Mouse (Mus musculus): Measurements from ENCODE around the gene Emp2. TPM values are rescaled to one million over a fixed set of nuclear protein-coding genes. Genes with fewer than 3 reads are reported as not detected.
A peak's percentile ranks its signal among the peaks of the same experiment; 100 is the strongest.
"Not testable (repeated sequence)": the region's sequence is repeated elsewhere in the genome, so short reads cannot be mapped to it uniquely, and the experiment has no call there.

Emp2 gene
- polyA plus RNA-seq, 1 experiment from 2014 or later = 3.6 TPM

- ATAC-seq (ENCODE audit: low FRiP score) (no peak), DNase-seq (ENCODE audit: low spot score) (no peak)
- no peaks in the 10 kb centered on the region for H3K9me3 ChIP-seq (ENCODE audit: control insufficient read depth, low read length)
- H3K36me3 ChIP-seq (ENCODE audit: control insufficient read depth, insufficient read depth, low read length) = no peaks in the 10 kb centered on the region
- no peak overlapping the region for H3K4me3 ChIP-seq (ENCODE audit: low read depth, low read length)
- 83% methylated on average over 9 of the region's 9 CpGs for WGBS
- H3K9ac ChIP-seq (ENCODE audit: low read depth, low read length) = no peak overlapping the region
- no peaks in the 10 kb centered on the region for H3K27me3 ChIP-seq (ENCODE audit: control insufficient read depth, insufficient read depth, low read length)
- H3K4me1 ChIP-seq (replicated peaks; ENCODE audit: control insufficient read depth, insufficient read depth, low read length) = no peaks in the 10 kb centered on the region
- no peak overlapping the region for H3K4me2 ChIP-seq (replicated peaks; ENCODE audit: low read depth, low read length)
- H3K27ac ChIP-seq (ENCODE audit: low read depth, low read length) = no peak overlapping the region
Observed at GRCm38 (mm10) chr16:10286513-10287268, 27.1 kb downstream of the Emp2 start.

GRCm38 (mm10) chr16:10281890-10282289 is 31.9 kb downstream of the Emp2 start:
- H3K27me3 ChIP-seq (ENCODE audit: control insufficient read depth, insufficient read depth, low read length) = no peaks in the 10 kb centered on the region
- DNase-seq (ENCODE audit: low spot score) (no peak), ATAC-seq (ENCODE audit: low FRiP score) (no peak)
- no peak overlapping the region for H3K27ac ChIP-seq (ENCODE audit: low read depth, low read length)
- H3K4me3 ChIP-seq (ENCODE audit: low read depth, low read length) = no peak overlapping the region
- H3K4me2 ChIP-seq (replicated peaks; ENCODE audit: low read depth, low read length) = no peak overlapping the region
- 78% methylated on average over 3 of the region's 3 CpGs for whole genome bisulfite sequencing
- H3K4me1 ChIP-seq (replicated peaks; ENCODE audit: control insufficient read depth, insufficient read depth, low read length) = no peaks in the 10 kb centered on the region
- H3K9ac ChIP-seq (ENCODE audit: low read depth, low read length) = no peak overlapping the region
- H3K36me3 ChIP-seq (ENCODE audit: control insufficient read depth, insufficient read depth, low read length) = no peaks in the 10 kb centered on the region
- no peaks in the 10 kb centered on the region for H3K9me3 ChIP-seq (ENCODE audit: control insufficient read depth, low read length)

- H3K4me1 ChIP-seq (replicated peaks; ENCODE audit: control insufficient read depth, insufficient read depth, low read length) = no peaks in the 10 kb centered on the region
- no peak overlapping the region for H3K27ac ChIP-seq (ENCODE audit: low read depth, low read length)
- no peaks in the 10 kb centered on the region for H3K36me3 ChIP-seq (ENCODE audit: control insufficient read depth, insufficient read depth, low read length)
- no peak overlapping the region for H3K4me3 ChIP-seq (ENCODE audit: low read depth, low read length)
- 56% methylated on average over 12 of the region's 12 CpGs for WGBS
- no peaks in the 10 kb centered on the region for H3K27me3 ChIP-seq (ENCODE audit: control insufficient read depth, insufficient read depth, low read length)
- DNase-seq (ENCODE audit: low spot score) = peak; percentile 87
- no peak overlapping the region for H3K4me2 ChIP-seq (replicated peaks; ENCODE audit: low read depth, low read length)
- H3K9me3 ChIP-seq (ENCODE audit: control insufficient read depth, low read length) = no peaks in the 10 kb centered on the region
- 0 out of 2 replicates have a peak, but pooled peaks have one; percentile 14 for ATAC-seq (ENCODE audit: low FRiP score)
- no peak overlapping the region for H3K9ac ChIP-seq (ENCODE audit: low read depth, low read length)
Observed at GRCm38 (mm10) chr16:10280286-10280951, 33.3 kb downstream of the Emp2 start.

- DNase-seq (ENCODE audit: low spot score); H3K9me3 ChIP-seq (ENCODE audit: control insufficient read depth, low read length); ATAC-seq (ENCODE audit: low FRiP score); H3K4me1 ChIP-seq (replicated peaks; ENCODE audit: control insufficient read depth, insufficient read depth, low read length); H3K9ac ChIP-seq (ENCODE audit: low read depth, low read length); H3K36me3 ChIP-seq (ENCODE audit: control insufficient read depth, insufficient read depth, low read length); H3K27ac ChIP-seq (ENCODE audit: low read depth, low read length); H3K4me2 ChIP-seq (replicated peaks; ENCODE audit: low read depth, low read length); H3K27me3 ChIP-seq (ENCODE audit: control insufficient read depth, insufficient read depth, low read length); H3K4me3 ChIP-seq (ENCODE audit: low read depth, low read length): not testable (repeated sequence)
- 83% methylated on average over 5 of the region's 5 CpGs for WGBS
Observed at GRCm38 (mm10) chr16:10276778-10277177, 37.0 kb downstream of the Emp2 start.

GRCm38 (mm10) chr16:10274465-10274864 is 39.3 kb downstream of the Emp2 start:
- Histone ChIP-seq H3K9me3 (ENCODE audit: control insufficient read depth, low read length) (no peaks in the 10 kb centered on the region), H3K9ac (ENCODE audit: low read depth, low read length) (no peak overlapping the region), H3K36me3 (ENCODE audit: control insufficient read depth, insufficient read depth, low read length) (no peaks in the 10 kb centered on the region), H3K4me3 (ENCODE audit: low read depth, low read length) (no peak overlapping the region), H3K27ac (ENCODE audit: low read depth, low read length) (no peak overlapping the region), H3K27me3 (ENCODE audit: control insufficient read depth, insufficient read depth, low read length) (no peaks in the 10 kb centered on the region), H3K4me1 (replicated peaks; ENCODE audit: control insufficient read depth, insufficient read depth, low read length) (no peaks in the 10 kb centered on the region), H3K4me2 (replicated peaks; ENCODE audit: low read depth, low read length) (no peak overlapping the region)
- ATAC-seq (ENCODE audit: low FRiP score) (no peak), DNase-seq (ENCODE audit: low spot score) (no peak)
- 76% methylated on average over 4 of the region's 4 CpGs for WGBS

GRCm38 (mm10) chr16:10272256-10272655 is 41.5 kb downstream of the Emp2 start:
- no peaks in the 10 kb centered on the region for H3K27me3 ChIP-seq (ENCODE audit: control insufficient read depth, insufficient read depth, low read length)
- no peaks in the 10 kb centered on the region for H3K36me3 ChIP-seq (ENCODE audit: control insufficient read depth, insufficient read depth, low read length)
- no peak for ATAC-seq (ENCODE audit: low FRiP score)
- no peak overlapping the region for H3K4me2 ChIP-seq (replicated peaks; ENCODE audit: low read depth, low read length)
- H3K27ac ChIP-seq (ENCODE audit: low read depth, low read length) = no peak overlapping the region
- 39% methylated on average over 3 of the region's 3 CpGs for WGBS
- no peaks in the 10 kb centered on the region for H3K4me1 ChIP-seq (replicated peaks; ENCODE audit: control insufficient read depth, insufficient read depth, low read length)
- no peak overlapping the region for H3K9ac ChIP-seq (ENCODE audit: low read depth, low read length)
- H3K4me3 ChIP-seq (ENCODE audit: low read depth, low read length) = no peak overlapping the region
- peak; percentile 59 for DNase-seq (ENCODE audit: low spot score)
- no peaks in the 10 kb centered on the region for H3K9me3 ChIP-seq (ENCODE audit: control insufficient read depth, low read length)

GRCm38 (mm10) chr16:10253993-10254392 is 59.8 kb downstream of the Emp2 start:
- H3K4me1 ChIP-seq (replicated peaks; ENCODE audit: control insufficient read depth, insufficient read depth, low read length) = no peaks in the 10 kb centered on the region
- DNase-seq (ENCODE audit: low spot score) = peak; percentile 32
- WGBS = 33% methylated on average over 1 of the region's 1 CpGs

GRCm38 (mm10) chr16:10236601-10237000 is 77.2 kb downstream of the Emp2 start:
- ATAC-seq (ENCODE audit: low FRiP score) (no peak), DNase-seq (ENCODE audit: low spot score) (no peak)
- no peaks in the 10 kb centered on the region for H3K27me3 ChIP-seq (ENCODE audit: control insufficient read depth, insufficient read depth, low read length)
- no peaks in the 10 kb centered on the region for H3K9me3 ChIP-seq (ENCODE audit: control insufficient read depth, low read length)
- H3K27ac ChIP-seq (ENCODE audit: low read depth, low read length) = no peak overlapping the region
- H3K9ac ChIP-seq (ENCODE audit: low read depth, low read length) = no peak overlapping the region
- no peaks in the 10 kb centered on the region for H3K4me1 ChIP-seq (replicated peaks; ENCODE audit: control insufficient read depth, insufficient read depth, low read length)
- H3K4me2 ChIP-seq (replicated peaks; ENCODE audit: low read depth, low read length) = no peak overlapping the region
- H3K4me3 ChIP-seq (ENCODE audit: low read depth, low read length) = no peak overlapping the region
- H3K36me3 ChIP-seq (ENCODE audit: control insufficient read depth, insufficient read depth, low read length) = no peaks in the 10 kb centered on the region

More at GRCm38 (mm10) chr16:10253993-10254392, 59.8 kb downstream of the Emp2 start:
- peak; percentile 7; the same call in 1 of the 2 replicates for ATAC-seq (ENCODE audit: low FRiP score)
- Histone ChIP-seq H3K9me3 (ENCODE audit: control insufficient read depth, low read length) (no peaks in the 10 kb centered on the region), H3K4me3 (ENCODE audit: low read depth, low read length) (no peak overlapping the region), H3K4me2 (replicated peaks; ENCODE audit: low read depth, low read length) (no peak overlapping the region), H3K27ac (ENCODE audit: low read depth, low read length) (no peak overlapping the region), H3K9ac (ENCODE audit: low read depth, low read length) (no peak overlapping the region), H3K36me3 (ENCODE audit: control insufficient read depth, insufficient read depth, low read length) (no peaks in the 10 kb centered on the region), H3K27me3 (ENCODE audit: control insufficient read depth, insufficient read depth, low read length) (no peaks in the 10 kb centered on the region)

Data from hindbrain, embryonic 11.5 days (tissue).